Mouse (Mus musculus): Measurements from ENCODE around the gene Prss21.
A peak's percentile ranks its signal among the peaks of the same experiment; 100 is the strongest.

Gene Prss21

DNA sequence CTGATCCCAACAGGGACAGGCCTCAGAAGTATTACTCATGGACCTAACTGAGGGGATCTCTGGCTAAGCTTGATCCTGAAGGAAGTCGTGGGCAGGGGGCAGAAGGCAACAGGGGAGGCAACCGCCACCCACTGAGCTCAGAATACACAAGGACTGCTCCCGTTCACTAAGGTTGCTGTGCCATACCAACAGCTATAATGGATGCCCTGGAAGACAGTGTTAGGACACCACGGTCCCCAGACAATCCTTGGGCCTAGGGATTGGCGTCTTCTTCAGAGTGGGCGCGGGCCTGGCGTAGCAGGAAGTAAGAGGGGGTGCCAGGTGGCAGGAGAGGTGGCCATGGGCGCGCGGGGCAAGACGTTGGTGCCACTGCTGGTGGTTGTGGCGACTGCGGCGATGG lies at the start of gene Prss21:
Prss21 (plus strand) TSS at position 301 of the 400 bp plus-strand sequence.
- no peak for DNase-seq (ENCODE audit: low read depth, low spot score)

DNA sequence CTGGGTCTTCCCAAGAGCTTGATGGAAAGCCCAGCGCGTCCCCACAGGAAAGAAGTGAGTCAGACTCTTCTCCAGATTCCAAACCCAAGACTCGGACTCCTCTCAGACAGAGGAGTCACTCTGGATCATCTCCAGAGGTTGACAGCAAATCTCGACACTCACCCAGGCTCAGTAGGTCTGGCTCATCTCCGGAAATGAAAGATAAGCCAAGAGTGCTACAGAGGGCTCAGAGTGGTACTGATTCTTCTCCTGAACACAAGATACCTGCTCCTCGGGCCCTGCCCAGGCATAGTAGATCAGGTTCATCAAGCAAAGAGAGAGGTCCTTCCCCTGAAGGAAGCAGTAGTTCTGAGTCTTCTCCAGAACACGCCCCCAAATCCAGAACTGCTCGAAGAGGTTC lies 49.3 kb upstream of the Prss21 start:
- DNase-seq (ENCODE audit: low read depth, low spot score) = no peak

DNA sequence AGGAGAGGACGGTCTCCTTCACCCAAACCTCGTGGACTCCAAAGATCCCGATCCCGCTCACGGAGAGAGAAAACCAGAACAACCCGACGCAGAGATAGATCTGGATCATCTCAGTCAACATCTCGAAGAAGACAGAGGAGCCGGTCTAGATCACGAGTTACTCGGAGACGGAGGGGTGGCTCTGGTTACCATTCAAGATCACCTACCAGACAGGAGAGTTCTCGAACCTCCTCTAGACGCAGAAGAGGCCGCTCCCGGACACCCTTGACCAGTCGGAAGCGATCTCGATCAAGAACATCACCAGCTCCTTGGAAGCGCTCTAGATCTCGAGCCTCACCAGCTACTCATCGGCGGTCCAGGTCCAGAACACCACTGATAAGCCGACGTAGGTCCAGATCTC lies 48.6 kb upstream of the Prss21 start:
- DNase-seq (ENCODE audit: low read depth, low spot score) = no peak

DNA sequence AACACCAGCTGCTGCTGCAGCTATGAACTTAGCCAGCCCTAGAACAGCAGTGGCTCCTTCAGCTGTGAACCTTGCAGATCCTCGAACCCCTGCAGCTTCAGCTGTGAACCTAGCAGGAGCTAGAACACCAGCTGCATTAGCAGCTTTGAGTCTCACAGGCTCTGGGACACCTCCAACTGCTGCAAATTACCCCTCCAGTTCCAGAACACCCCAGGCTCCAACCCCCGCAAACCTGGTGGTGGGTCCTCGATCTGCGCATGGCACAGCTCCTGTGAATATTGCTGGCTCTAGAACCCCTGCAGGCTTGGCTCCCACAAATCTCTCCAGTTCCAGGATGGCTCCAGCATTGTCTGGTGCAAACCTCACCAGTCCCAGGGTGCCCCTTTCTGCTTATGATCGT lies 47.1 kb upstream of the Prss21 start:
- DNase-seq (ENCODE audit: low read depth, low spot score) = peak; percentile 51

DNA sequence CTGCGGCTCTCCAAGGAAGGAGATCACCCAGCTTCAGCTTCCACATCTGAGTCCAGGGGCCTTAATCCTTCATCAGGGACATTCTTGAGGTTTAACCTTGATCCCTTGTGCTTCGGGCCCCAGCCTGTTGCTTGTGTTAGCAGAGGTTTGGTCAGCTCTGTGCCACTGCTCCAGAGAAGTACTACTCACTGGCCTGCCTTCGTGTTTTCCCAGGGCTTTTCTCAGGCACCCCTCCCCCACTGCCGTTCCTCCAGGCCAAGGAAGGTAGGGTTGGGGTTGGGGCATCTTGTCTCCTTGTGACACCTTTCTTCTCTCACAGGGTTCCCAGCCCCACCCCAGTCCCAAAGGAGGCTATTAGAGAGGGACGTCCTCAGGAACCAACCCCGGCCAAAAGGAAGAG lies 45.8 kb upstream of the Prss21 start:
- DNase-seq (ENCODE audit: low read depth, low spot score) = no peak

DNA sequence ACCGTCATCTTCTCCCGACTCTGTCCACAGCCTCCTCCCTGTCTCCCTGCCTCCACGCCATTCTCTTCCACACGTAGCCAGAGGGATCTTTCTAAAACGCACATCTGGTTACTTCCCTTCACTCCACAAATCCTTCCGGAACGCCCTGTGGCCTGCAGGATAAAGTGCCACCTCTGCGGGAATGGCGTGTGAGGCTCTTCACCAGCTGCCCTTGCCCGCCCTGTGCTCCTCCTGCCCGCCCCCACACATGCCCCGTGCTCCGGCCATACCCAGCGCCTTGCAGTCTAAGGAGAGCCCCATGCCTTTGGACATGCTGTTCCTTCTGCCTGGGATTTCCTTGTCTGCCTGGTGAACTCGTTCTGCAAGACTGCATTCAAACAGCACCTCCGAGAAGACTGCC lies 44.8 kb upstream of the Prss21 start:
- DNase-seq (ENCODE audit: low read depth, low spot score) = no peak

DNA sequence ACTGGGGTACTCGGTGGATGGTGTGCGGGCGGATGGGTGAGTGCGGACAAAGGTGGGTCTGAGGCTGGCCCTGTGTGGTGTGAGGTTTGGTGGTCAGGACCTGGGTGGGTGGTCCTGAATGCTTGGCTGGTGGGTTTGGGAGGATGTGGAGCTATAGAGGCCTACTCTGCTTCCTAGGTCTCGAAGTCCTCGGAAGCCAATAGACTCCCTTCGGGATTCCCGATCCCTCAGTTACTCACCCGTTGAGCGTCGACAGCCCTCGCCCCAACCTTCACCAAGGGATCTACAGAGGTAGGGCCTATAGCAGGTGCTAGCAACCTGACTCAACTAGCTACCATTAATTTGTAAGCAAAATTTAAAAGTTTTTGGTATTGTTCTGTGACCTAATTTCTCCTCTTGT lies 44.2 kb upstream of the Prss21 start:
- no peak for DNase-seq (ENCODE audit: low read depth, low spot score)

DNA sequence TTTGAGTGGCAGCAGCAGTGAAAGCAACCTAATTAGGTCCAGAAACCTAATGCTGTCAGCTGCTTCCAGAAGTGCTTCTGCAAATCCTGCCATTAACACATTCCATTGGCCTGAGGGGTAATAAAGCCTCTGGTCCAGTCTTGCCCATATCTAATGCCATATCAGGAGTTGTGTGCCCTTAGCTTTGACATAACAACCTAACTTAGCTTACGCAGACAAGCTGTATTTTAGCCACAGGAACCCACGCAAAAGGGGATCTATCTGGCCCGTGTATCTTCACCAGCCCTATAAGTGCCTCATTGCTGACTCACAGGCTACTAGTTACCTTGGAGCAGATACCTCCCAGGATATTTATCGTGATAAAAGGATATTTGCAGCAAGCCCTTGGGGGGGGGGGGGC lies 42.3 kb upstream of the Prss21 start:
- no peak for DNase-seq (ENCODE audit: low read depth, low spot score)

DNA sequence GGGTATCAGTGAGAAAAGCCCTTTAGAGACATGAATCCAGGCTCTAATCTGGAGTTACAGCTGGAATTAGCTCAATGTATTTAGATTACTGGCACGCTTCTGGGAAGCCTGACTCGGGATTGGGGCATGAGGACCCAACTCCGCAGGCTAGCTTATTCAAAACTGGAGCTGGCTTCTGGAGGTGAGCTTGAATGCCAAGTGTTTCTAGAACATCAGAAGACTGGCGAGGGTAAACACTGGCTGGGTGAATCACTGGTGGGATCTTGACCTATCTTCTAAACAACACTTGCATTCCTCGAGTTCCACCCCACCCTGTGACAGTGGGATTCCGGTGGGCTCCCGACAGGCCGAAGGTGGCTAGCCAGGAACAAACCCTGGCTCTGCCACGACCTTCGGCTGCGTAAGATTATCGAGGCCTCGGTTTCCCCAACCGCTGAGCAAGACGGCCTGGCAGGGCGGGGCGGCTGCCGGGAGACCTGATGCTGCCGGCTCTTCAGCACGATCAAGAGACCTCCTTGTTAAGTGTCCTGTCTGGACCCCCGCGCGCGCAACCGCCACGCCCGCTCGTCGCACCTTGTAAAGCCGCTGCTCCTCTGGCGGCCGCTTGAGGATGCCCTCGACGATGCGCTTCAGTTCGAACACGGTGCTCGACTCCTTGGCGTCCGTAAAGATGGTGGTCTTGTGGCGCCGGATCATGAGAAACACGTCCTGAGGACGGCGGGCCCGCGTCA lies 39.4 kb upstream of the Prss21 start:
- peak; percentile 45 for DNase-seq (ENCODE audit: low read depth, low spot score)

DNA sequence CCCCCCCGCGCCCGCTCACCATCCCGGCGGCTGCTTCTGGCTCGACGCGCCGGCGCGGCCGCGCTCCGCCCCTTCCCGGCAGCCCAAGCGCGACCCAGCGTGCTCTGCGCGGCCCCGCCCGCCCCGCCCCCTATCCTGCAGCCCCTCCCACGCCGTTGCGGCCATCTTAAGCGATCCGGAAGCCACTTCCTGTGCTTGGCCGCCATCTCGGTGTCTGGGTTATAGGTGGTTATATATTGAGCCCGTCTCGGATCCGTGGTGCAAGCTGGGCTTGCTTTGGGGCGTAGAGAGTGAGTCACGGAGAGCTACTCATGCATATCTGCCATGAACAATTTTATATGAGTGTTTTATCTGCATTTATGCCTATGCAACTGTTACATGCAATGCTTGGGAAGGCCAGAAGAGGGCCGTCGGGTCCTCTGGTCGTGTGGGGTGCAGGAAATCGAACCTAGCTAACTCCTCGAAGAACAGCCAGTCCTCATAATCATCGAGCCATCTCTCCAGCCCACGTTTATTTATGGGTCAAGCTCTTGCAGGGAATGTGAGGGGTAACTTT lies 38.7 kb upstream of the Prss21 start, which contains the start of gene Elob:
Elob (minus strand) TSS at position 73 of the 556 bp plus-strand sequence.
- DNase-seq (ENCODE audit: low read depth, low spot score) = peak; percentile 96

DNA sequence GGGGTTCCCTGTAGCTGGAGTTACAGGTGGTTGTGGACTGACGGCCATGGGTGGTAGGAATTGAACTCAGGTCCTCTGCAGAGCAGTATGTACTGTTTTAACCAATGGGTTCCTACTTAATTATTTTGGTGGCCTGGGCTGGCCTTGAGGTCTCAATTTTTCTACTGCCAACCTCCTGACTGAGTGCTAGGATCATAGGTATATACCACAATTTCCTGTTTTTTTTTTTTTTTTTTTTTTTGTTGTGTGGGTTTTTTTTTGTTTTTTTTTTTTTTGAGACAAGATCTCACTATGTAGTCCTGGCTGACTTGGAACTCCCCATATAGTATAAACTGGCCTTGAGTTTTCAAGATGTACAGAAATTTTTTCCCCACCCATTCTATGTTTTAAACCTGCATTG lies 36.7 kb upstream of the Prss21 start:
- no peak for DNase-seq (ENCODE audit: low read depth, low spot score)

DNA sequence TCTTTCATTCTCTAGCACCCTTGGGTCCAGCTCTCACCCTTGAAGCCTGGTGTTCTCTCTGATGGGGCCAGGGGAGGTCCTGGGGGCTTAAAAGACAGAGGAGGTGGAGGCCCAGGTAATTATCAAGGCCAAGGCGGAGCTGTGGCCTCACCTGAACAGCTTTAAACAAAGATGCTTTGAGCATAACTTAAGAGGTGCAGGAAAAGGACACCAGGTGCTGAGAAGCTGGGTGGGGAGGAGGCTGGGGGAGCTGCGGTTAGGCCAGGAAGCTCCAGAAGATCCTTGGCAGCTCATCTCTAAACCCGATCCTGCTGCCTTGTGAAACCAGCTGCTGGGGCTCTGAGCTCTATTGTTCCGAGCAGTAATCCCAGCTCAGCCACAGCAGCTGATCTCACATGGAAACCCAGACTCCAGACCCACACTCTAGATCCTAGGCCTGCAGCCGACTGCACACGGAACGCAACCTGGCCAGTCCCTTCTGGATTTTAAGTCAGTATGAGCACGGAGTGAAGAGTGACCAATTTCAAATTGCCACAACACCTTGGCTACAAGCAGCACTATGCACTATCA lies 31.8 kb upstream of the Prss21 start, which contains the start of gene Prss33:
Prss33 (minus strand) TSS at position 51 of the 570 bp plus-strand sequence.
- no peak for DNase-seq (ENCODE audit: low read depth, low spot score)

DNA sequence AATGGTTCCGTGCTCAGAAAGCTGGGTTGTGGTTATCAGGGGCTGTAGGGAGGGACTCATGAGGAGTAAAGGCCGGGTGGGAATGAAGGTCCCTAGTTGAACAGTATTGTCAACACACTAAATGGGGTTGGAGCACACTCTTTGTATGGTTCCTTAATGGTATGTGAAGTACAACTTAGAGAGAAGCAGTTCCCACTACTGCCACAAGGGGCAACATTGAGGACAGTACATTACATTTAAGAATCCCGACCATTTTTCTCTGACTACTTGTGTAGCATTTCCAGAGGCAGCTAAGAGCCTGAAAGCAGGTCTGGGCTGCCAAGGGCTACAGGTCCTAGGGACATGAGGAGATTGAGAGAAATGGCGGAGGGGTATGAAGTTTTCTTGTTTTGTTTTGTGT lies 26.7 kb upstream of the Prss21 start:
- peak; percentile 79 for DNase-seq (ENCODE audit: low read depth, low spot score)

DNA sequence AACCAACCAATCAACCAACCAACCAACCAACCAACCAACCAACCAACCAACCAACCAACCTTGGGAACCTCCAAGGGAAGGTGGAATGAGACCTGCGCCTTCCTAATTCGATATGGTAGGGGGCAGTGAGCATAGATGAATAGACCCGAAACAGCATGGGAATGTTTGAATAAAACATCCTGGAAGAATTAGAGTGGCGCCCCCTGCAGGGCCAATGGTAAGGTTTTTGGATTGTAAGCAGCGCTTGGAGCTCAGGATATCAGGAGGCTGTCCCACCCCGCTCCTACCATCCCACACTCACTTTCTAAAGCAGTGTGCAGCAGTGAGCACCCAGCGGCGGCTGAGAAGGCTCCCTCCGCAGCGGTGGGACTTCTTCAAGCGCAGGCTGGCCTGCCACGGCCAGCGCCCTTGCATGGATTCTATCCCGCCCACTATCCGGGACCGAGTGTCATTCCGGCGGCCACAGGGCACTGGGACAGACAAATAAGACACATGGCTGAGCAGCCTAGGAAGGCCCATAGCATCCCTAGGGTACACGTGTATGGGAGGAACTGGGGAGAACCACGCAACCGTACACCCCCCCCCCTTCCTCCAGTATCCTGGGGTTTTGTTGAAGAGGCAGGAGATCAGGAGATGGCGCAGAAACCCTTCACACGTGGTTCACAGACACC lies 24.6 kb upstream of the Prss21 start:
- no peak for DNase-seq (ENCODE audit: low read depth, low spot score)

DNA sequence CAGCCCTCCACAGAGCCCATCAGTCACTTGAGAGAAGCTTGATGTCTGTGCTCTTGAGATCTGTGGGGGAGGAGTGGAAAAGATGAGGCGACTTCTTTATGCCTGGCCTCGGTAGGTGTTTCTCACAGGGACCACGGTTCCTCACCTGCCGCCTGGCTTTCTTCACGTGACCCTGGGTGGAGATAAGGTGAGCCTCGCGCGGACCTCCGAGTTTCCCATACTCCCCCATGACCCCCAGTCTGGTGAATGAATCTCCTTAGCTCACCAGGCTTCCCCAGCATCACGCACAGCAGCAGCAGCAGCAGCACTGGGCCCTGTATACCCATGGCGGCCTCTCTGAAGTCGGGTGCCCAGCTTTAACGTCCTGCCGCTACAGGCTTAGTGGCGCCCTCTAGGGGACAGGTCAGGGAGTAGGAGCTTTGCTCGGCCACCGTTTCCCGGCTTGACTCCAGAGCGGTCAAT lies 24.0 kb upstream of the Prss21 start, which contains the start of the genes Prss32 and Prss41:
Prss32 (plus strand) TSS at position 44 of the 462 bp plus-strand sequence.
Prss41 (minus strand) TSS at position 361 of the 462 bp plus-strand sequence.
- peak; percentile 45 for DNase-seq (ENCODE audit: low read depth, low spot score)

DNA sequence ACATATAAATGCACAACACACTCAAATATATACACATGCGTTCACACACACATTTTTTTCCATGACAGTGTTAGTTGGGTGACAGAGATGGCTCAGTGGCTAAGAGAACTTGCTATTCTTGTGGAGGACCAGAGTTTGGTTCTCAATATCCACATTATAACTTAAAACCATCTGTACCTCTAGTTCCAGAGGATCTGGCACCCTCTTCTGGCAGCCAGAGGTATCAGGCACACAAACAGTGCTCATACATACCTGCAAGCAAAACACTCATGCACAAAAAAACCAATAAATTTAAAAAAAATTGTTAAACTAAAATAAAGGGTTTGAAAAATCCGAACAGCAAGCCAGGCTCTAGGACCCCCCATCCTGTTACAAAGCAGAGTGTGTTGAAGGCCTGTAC lies 17.8 kb upstream of the Prss21 start:
- DNase-seq (ENCODE audit: low read depth, low spot score) = no peak

DNA sequence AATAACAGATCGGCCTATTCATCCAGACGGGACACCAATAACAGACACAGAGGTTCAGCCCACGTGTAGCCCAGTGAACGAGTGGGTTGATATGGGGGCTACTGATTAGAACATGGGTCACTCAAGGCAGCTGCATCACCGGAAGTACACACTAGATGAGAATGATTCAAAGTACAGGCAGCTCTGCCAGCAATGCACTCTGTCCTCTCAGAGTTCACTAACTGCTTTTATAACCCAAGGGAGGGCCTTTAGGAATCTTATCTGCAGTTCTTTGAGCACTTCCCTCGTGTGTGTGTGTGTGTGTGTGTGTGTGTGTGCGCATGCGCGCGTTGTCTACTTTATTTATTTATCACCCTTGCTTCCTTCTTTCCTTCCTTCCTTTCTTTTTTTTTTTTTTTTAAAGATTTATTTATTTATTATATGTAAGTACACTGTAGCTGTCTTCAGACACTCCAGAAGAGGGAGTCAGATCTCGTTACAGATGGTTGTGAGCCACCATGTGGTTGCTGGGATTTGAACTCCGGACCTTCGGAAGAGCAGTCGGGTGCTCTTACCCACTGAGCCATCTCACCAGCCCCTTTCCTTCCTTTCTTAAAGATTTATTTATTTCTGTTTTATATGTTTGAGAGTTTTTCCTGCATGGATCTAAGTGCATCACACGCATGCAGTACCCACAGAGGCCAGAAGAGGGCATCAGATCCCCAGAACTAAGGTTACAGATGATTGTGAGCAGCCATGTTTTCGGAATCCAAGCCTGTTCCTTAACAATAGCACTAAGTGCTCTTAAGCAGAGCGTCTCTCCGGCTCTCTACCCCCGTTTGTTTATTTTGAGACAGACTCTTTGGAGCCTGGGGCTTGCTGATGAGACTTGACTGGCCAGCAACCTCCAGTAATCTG lies 16.8 kb upstream of the Prss21 start:
- peak; percentile 76 for DNase-seq (ENCODE audit: low read depth, low spot score)

DNA sequence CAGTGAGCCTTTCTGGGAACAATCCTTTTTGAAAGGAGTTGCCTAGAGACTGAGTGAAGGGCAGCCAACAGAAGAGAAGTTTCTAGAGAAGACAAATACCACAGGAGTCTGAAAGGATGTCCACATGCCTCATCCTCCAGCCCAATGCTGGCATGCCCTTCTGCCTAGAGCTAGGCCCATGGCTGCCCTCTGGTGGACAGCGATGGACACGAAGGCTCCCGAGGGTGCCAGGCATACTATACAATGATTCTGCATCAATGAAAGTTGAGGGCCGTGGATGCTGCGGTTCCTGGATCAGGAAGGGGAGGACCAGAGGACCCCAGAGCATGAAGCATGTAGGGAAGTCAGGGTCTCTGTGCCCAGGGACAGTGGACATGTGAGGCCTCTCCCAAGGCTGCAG lies 14.6 kb upstream of the Prss21 start:
- DNase-seq (ENCODE audit: low read depth, low spot score) = peak; percentile 17

DNA sequence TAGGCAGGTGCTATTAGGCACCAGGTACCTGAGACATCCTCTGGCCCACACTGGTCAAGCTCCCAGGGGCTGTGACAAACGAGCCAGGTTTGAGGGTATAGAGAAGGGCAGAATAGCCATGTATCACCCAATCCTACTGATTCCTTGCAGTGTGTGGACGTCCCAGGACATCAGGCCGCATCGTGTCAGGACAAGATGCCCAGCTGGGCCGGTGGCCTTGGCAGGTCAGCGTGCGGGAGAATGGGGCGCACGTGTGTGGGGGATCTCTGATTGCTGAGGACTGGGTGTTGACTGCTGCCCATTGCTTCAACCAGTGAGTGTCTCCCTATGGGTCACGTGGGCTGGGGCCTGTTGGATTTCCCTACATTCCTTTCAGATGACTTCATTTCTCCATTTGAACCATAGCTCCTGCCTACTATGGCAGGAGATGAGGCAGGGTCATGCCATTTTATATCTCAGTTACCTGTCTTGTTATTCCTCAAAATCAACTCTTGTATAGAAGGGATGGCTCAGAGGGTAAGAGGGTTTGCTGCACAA lies 13.6 kb upstream of the Prss21 start:
- no peak for DNase-seq (ENCODE audit: low read depth, low spot score)

DNA sequence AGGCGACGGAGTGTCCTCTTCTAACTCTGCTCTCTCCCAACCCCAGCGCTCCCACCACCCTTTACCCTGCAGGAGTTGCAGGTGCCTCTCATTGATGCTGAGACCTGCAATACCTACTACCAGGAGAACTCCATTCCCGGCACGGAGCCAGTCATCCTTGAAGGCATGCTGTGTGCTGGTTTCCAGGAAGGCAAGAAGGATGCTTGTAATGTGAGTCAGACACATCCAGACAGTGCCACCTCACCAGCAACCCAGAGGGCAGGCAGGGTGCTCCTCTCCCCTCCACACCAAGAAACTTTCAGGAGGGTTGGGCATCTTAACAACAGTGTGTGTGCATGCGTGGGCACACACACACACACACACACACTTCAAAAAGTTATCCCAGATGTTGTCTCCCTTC lies 10.7 kb upstream of the Prss21 start:
- no peak for DNase-seq (ENCODE audit: low read depth, low spot score)

DNA sequence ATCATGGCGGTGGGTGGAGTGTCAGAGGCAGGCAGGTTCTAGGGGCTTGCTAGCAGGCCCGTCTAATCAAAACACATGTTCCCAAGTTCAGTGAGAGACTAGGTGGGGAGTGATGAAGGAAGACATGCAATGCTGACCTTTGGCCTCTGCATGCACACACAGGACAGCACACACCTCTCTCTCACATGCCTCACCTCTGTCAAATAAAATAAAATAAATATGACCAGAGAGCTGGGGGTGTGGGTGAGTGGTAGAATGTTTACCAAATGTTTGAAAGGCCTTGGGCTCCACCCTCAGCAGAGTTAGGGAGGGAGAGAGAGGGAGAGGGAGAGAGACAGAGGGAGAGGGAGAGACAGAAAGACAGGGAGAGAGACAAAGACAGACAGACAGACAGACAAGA lies 9.9 kb upstream of the Prss21 start:
- no peak for DNase-seq (ENCODE audit: low read depth, low spot score)

Data from brain, adult 2 months (tissue).